Mouse (Mus musculus) lung, postnatal 0 days (tissue): ENCODE data around the gene Col1a2. TPM values are rescaled to one million over a fixed set of nuclear protein-coding genes. Genes with fewer than 3 reads are reported as not detected.

Source experiments
- ATAC-seq: fragments of 200-750 bp; cut with Nextera tagmentation; 2 replicates; pipeline ENCODE4 v1.8.0; 2017; ENCODE audit warnings: moderate library complexity
- DNase-seq: peaks from one replicate; pipeline ENCODE4 v3.0.0-alpha.2; 2016; ENCODE audit warnings: low spot score
- H3K27ac ChIP-seq: fragments of 300-500 bp; sonication (generic); 2 replicates; pipeline ENCODE4 v1.5.1; 2014; ENCODE audit warnings: antibody characterized with exemption, mild to moderate bottlenecking, low read length, mixed read lengths
- H3K27me3 ChIP-seq: fragments of 300-500 bp; sonication (generic); replicated peaks from 2 replicates; pipeline ENCODE4 v1.6.1; 2014; ENCODE audit warnings: low read length, mixed read lengths; ENCODE audit not compliant: insufficient read depth
- H3K36me3 ChIP-seq: fragments of 300-500 bp; sonication (generic); 2 replicates; pipeline ENCODE4 v1.6.1; 2014; ENCODE audit warnings: low read length, mixed read lengths; ENCODE audit not compliant: insufficient read depth
- H3K4me1 ChIP-seq: fragments of 300-500 bp; sonication (generic); 2 replicates; pipeline ENCODE4 v1.6.1; 2014; ENCODE audit warnings: antibody characterized with exemption, low read depth, low read length, mixed read lengths; ENCODE audit not compliant: insufficient read depth
- H3K4me2 ChIP-seq: fragments of 300-500 bp; sonication (generic); replicated peaks from 2 replicates; pipeline ENCODE4 v1.6.1; 2014; ENCODE audit warnings: low read depth, mild to moderate bottlenecking, low read length, moderate library complexity, mixed read lengths
- H3K4me3 ChIP-seq: fragments of 300-500 bp; sonication (generic); 2 replicates; pipeline ENCODE4 v1.5.1; 2014; ENCODE audit warnings: low read depth, low read length
- H3K9ac ChIP-seq: fragments of 300-500 bp; sonication (generic); replicated peaks from 2 replicates; pipeline ENCODE4 v1.6.1; 2014; ENCODE audit warnings: low read depth, mild to moderate bottlenecking
- H3K9me3 ChIP-seq: fragments of 300-500 bp; sonication (generic); 2 replicates; pipeline ENCODE4 v1.6.1; 2016; ENCODE audit warnings: low read length, mixed read lengths
- CTCF ChIP-seq: IDR thresholded peaks from 2 replicates; pipeline ENCODE4 v1.5.1; 2016; ENCODE audit warnings: antibody characterized with exemption, mild to moderate bottlenecking
- EP300 ChIP-seq: IDR thresholded peaks from 2 replicates; pipeline ENCODE4 v1.6.1; 2016; ENCODE audit warnings: antibody characterized with exemption, mild to moderate bottlenecking, control low read depth
- WGBS: fragments of 180-500 bp; shearing (Covaris S2); extraction: QIAGEN DNeasy Blood & Tissue Kit; methylation state at CpG from one replicate; pipeline ENCODE4 v1.1.7; 2014; 5-methylcytosine and 5-hydroxymethylcytosine counted together
- polyA plus RNA-seq: library from polyadenylated mRNA; unstranded; fragments of >200 nt; fragmentation: Nextera tagmentation; extraction: Ambion mirVana; gene quantifications from 2 replicates; pipeline ENCODE4 v1.2.1, GENCODE M21; 2015

Col1a2 gene
- polyA plus RNA-seq, 1 experiment from 2014 or later, result 349 TPM

GRCm38 (mm10) chr6:4550549-4550915 is 45.9 kb downstream of the Col1a2 start:
- Histone ChIP-seq H3K4me1 (no peaks in the 10 kb centered on the region), H3K4me3 (no peak overlapping the region), H3K27me3 (no peaks in the 10 kb centered on the region), H3K9me3 (no peaks in the 10 kb centered on the region), H3K9ac (no peak overlapping the region), H3K4me2 (no peak overlapping the region), H3K27ac (no peak overlapping the region), H3K36me3 (no peaks in the 10 kb centered on the region)
- no peak for TF ChIP-seq EP300
- no peak for TF ChIP-seq CTCF
- DNase-seq (no peak), ATAC-seq (no peak)
- WGBS, result 85% methylated on average over 1 of the region's 1 CpGs

- no peak overlapping the region for H3K4me3 ChIP-seq
- H3K4me2 ChIP-seq, result no peak overlapping the region
- no peaks in the 10 kb centered on the region for H3K27me3 ChIP-seq
- TF ChIP-seq CTCF, result no peak
- TF ChIP-seq EP300, result no peak
- 69% methylated on average over 6 of the region's 6 CpGs for WGBS
- no peak for ATAC-seq
- H3K36me3 ChIP-seq, result no peaks in the 10 kb centered on the region
- no peak overlapping the region for H3K27ac ChIP-seq
- no peaks in the 10 kb centered on the region for H3K9me3 ChIP-seq
- H3K9ac ChIP-seq, result no peak overlapping the region
- no peak for DNase-seq
- H3K4me1 ChIP-seq, result no peaks in the 10 kb centered on the region; the same call in 1 of the 2 replicates
Observed at GRCm38 (mm10) chr6:4555366-4555765, 50.8 kb downstream of the Col1a2 start.

DNA sequence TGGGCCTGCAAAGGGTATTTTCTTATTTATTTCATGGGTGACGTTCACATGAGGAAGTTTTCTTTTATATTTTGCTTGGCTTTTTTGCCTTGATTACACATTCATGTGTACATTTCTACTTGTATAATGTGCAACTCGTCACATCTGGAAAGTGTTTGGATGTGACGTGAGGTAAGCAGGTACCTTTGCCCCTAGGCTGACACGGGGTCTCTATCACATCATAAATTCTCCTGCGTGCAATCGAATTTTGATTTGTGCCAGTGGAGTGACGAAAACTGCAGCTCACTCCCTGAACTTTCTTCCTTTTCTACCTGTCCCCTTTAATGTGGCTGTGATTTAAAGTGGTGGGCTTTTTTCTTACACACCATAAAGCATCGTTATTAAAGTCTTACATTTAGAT is 52.5 kb downstream of the Col1a2 start:
- Histone ChIP-seq H3K4me3 (no peak overlapping the region), H3K36me3 (no peaks in the 10 kb centered on the region), H3K27me3 (no peaks in the 10 kb centered on the region), H3K9ac (no peak overlapping the region), H3K27ac (no peak overlapping the region), H3K4me1 (no peaks in the 10 kb centered on the region; the same call in 1 of the 2 replicates), H3K9me3 (no peaks in the 10 kb centered on the region), H3K4me2 (no peak overlapping the region)
- WGBS, result 67% methylated on average over 8 of the region's 8 CpGs
- no peak for ATAC-seq
- TF ChIP-seq CTCF (no peak), EP300 (no peak)
- DNase-seq, result no peak

- 13% methylated on average over 7 of the region's 7 CpGs for WGBS
- TF ChIP-seq CTCF (peak; percentile 79), EP300 (no peak)
- Histone ChIP-seq H3K36me3 (no peaks in the 10 kb centered on the region), H3K9me3 (no peaks in the 10 kb centered on the region), H3K4me1 (no peaks in the 10 kb centered on the region; the same call in 1 of the 2 replicates), H3K9ac (no peak overlapping the region), H3K27ac (no peak overlapping the region), H3K4me3 (no peak overlapping the region), H3K4me2 (no peak overlapping the region), H3K27me3 (no peaks in the 10 kb centered on the region)
- peak; percentile 83 for ATAC-seq
- peak; percentile 84 for DNase-seq
Observed at GRCm38 (mm10) chr6:4557678-4558077, 53.1 kb downstream of the Col1a2 start.

- Histone ChIP-seq H3K4me1 (no peaks in the 10 kb centered on the region; the same call in 1 of the 2 replicates), H3K27ac (no peak overlapping the region), H3K4me2 (no peak overlapping the region), H3K4me3 (no peak overlapping the region), H3K27me3 (no peaks in the 10 kb centered on the region), H3K36me3 (no peaks in the 10 kb centered on the region), H3K9me3 (no peaks in the 10 kb centered on the region), H3K9ac (no peak overlapping the region)
- no peak for ATAC-seq
- DNase-seq, result no peak
- TF ChIP-seq EP300 (no peak), CTCF (no peak)
- WGBS, result 17% methylated on average over 11 of the region's 11 CpGs
Observed at GRCm38 (mm10) chr6:4561156-4561555, 56.5 kb downstream of the Col1a2 start.

- Histone ChIP-seq H3K9me3 (no peaks in the 10 kb centered on the region), H3K4me1 (no peaks in the 10 kb centered on the region; the same call in 1 of the 2 replicates), H3K4me3 (no peak overlapping the region), H3K4me2 (no peak overlapping the region), H3K9ac (no peak overlapping the region), H3K27me3 (no peaks in the 10 kb centered on the region), H3K27ac (no peak overlapping the region), H3K36me3 (no peaks in the 10 kb centered on the region)
- DNase-seq, result no peak
- no peak for ATAC-seq
- TF ChIP-seq CTCF (no peak), EP300 (no peak)
Observed at GRCm38 (mm10) chr6:4561621-4562020, 57.0 kb downstream of the Col1a2 start.

DNA sequence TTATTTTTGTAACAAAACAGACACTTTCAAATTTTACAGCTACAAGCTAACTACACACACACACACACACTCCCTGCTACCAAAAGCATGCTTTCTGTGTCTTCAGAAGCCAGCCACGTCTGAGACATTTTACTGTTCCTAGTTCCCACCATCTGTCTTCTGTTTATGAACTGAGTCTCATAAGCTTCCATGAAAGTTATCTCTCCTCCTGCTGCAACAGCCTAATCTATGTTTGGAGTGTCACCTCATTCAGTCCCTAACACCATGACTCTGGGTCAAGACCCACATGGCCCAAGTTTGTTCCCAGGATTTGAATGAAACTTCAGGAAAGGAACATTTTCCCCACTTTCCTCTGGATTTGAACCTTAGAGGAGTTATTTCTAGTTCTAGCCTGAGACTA is 57.8 kb downstream of the Col1a2 start:
- H3K36me3 ChIP-seq, result no peaks in the 10 kb centered on the region
- TF ChIP-seq EP300, result no peak
- no peak for TF ChIP-seq CTCF
- no peak overlapping the region for H3K27ac ChIP-seq
- no peaks in the 10 kb centered on the region for H3K9me3 ChIP-seq
- DNase-seq (peak; percentile 30), ATAC-seq (no peak)
- no peaks in the 10 kb centered on the region; the same call in 1 of the 2 replicates for H3K4me1 ChIP-seq
- no peak overlapping the region for H3K4me2 ChIP-seq
- H3K27me3 ChIP-seq, result no peaks in the 10 kb centered on the region
- WGBS, result 48% methylated on average over 1 of the region's 1 CpGs
- no peak overlapping the region for H3K9ac ChIP-seq
- no peak overlapping the region for H3K4me3 ChIP-seq
